Mouse (Mus musculus) megakaryocyte, embryonic 14.5 days (primary cell): ENCODE results near the gene Ola1. TPM values are rescaled to one million over a fixed set of nuclear protein-coding genes. Genes with fewer than 3 reads are reported as not detected.

Experiments used
- H3K27me3 ChIP-seq: replicated peaks from 2 replicates; pipeline ENCODE3; 2012; ENCODE audit warnings: inconsistent platforms
- H3K36me3 ChIP-seq: replicated peaks from 2 replicates; pipeline ENCODE3; 2012; ENCODE audit warnings: low read length, inconsistent platforms, mixed read lengths
- H3K4me1 ChIP-seq: 2 replicates; pipeline ENCODE4 v1.6.1; 2012; ENCODE audit warnings: inconsistent platforms
- H3K4me3 ChIP-seq: replicated peaks from 2 replicates; pipeline ENCODE3; 2012; ENCODE audit warnings: moderate library complexity, mild to moderate bottlenecking, inconsistent platforms
- H3K9me3 ChIP-seq: 2 replicates; pipeline ENCODE4 v1.6.1; 2012; ENCODE audit warnings: inconsistent platforms
- FLI1 ChIP-seq: IDR thresholded peaks from 2 replicates; pipeline ENCODE4 v1.6.1; 2012; ENCODE audit warnings: low read length, inconsistent platforms, mixed read lengths
- GATA1 ChIP-seq: IDR thresholded peaks from 3 replicates; pipeline ENCODE4 v1.6.1; 2012; ENCODE audit warnings: mixed read lengths, low read length, inconsistent platforms, borderline replicate concordance
- polyA plus RNA-seq: library from polyadenylated mRNA; stranded (reverse); fragments of >175 nt; gene quantifications from 2 replicates; pipeline ENCODE4 v1.2.3, GENCODE M21; 2012; ENCODE audit warnings: low replicate concordance; ENCODE audit not compliant: insufficient read depth

Gene Ola1
- polyA plus RNA-seq, 1 experiment, result 26.7 TPM

- 0 out of 2 replicates have a peak, but pooled peaks cover 4% of the 10 kb centered on the region for H3K4me1 ChIP-seq
- TF ChIP-seq FLI1 (no peak), GATA1 (no peak)
- H3K27me3 ChIP-seq, result no peaks in the 10 kb centered on the region
- no peaks in the 10 kb centered on the region for H3K9me3 ChIP-seq
- H3K36me3 ChIP-seq, result peaks cover 48% of the 10 kb centered on the region
- no peak overlapping the region for H3K4me3 ChIP-seq
Observed at GRCm38 (mm10) chr2:73095300-73095699, 123.4 kb downstream of the Ola1 start.

GRCm38 (mm10) chr2:73093032-73093431 lies 125.7 kb downstream of the Ola1 start:
- H3K36me3 ChIP-seq, result peaks cover 36% of the 10 kb centered on the region
- no peak for TF ChIP-seq GATA1
- TF ChIP-seq FLI1, result no peak
- no peak overlapping the region for H3K4me3 ChIP-seq

GRCm38 (mm10) chr2:73091302-73091701 lies 127.4 kb downstream of the Ola1 start:
- Histone ChIP-seq H3K4me3 (no peak overlapping the region), H3K4me1 (peaks cover 8% of the 10 kb centered on the region; the same call in 1 of the 2 replicates), H3K9me3 (no peaks in the 10 kb centered on the region), H3K27me3 (no peaks in the 10 kb centered on the region), H3K36me3 (peaks cover 27% of the 10 kb centered on the region)
- TF ChIP-seq FLI1 (no peak), GATA1 (no peak)

More at GRCm38 (mm10) chr2:73093032-73093431, 125.7 kb downstream of the Ola1 start:
- Histone ChIP-seq H3K9me3 (no peaks in the 10 kb centered on the region), H3K4me1 (0 out of 2 replicates have a peak, but pooled peaks cover 4% of the 10 kb centered on the region), H3K27me3 (no peaks in the 10 kb centered on the region)

GRCm38 (mm10) chr2:73087641-73088040 lies 131.1 kb downstream of the Ola1 start:
- Histone ChIP-seq H3K36me3 (peaks cover 13% of the 10 kb centered on the region), H3K4me1 (peaks cover 19% of the 10 kb centered on the region), H3K9me3 (peaks cover 4% of the 10 kb centered on the region), H3K4me3 (no peak overlapping the region), H3K27me3 (no peaks in the 10 kb centered on the region)
- TF ChIP-seq FLI1, result no peak
- TF ChIP-seq GATA1, result no peak

- Histone ChIP-seq H3K9me3 (peaks cover 9% of the 10 kb centered on the region), H3K4me1 (peaks cover 15% of the 10 kb centered on the region), H3K36me3 (no peaks in the 10 kb centered on the region), H3K27me3 (no peaks in the 10 kb centered on the region), H3K4me3 (no peak overlapping the region)
- TF ChIP-seq GATA1 (no peak), FLI1 (no peak)
Observed at GRCm38 (mm10) chr2:73085669-73086304, 132.9 kb downstream of the Ola1 start.

- Histone ChIP-seq H3K4me3 (no peak overlapping the region), H3K36me3 (no peaks in the 10 kb centered on the region), H3K4me1 (peaks cover 11% of the 10 kb centered on the region), H3K27me3 (peaks cover 7% of the 10 kb centered on the region), H3K9me3 (peaks cover 9% of the 10 kb centered on the region)
- TF ChIP-seq FLI1 (no peak), GATA1 (no peak)
Observed at GRCm38 (mm10) chr2:73082476-73082875, 136.2 kb downstream of the Ola1 start.

- no peaks in the 10 kb centered on the region for H3K36me3 ChIP-seq
- H3K4me3 ChIP-seq, result no peak overlapping the region
- peaks cover 10% of the 10 kb centered on the region for H3K27me3 ChIP-seq
- peaks cover 13% of the 10 kb centered on the region for H3K9me3 ChIP-seq
- H3K4me1 ChIP-seq, result peaks cover 11% of the 10 kb centered on the region
- no peak for TF ChIP-seq GATA1
- TF ChIP-seq FLI1, result no peak
Observed at GRCm38 (mm10) chr2:73081861-73082260, 136.9 kb downstream of the Ola1 start.

GRCm38 (mm10) chr2:73080084-73080483 lies 138.6 kb downstream of the Ola1 start:
- TF ChIP-seq FLI1 (no peak), GATA1 (no peak)
- H3K36me3 ChIP-seq, result peaks cover 2% of the 10 kb centered on the region
- H3K27me3 ChIP-seq, result peaks cover 10% of the 10 kb centered on the region
- H3K4me1 ChIP-seq, result peaks cover 3% of the 10 kb centered on the region; the same call in 1 of the 2 replicates
- H3K9me3 ChIP-seq, result peaks cover 20% of the 10 kb centered on the region
- no peak overlapping the region for H3K4me3 ChIP-seq

GRCm38 (mm10) chr2:73079311-73079710 lies 139.4 kb downstream of the Ola1 start:
- TF ChIP-seq GATA1 (no peak), FLI1 (no peak)
- H3K4me3 ChIP-seq, result no peak overlapping the region
- peaks cover 2% of the 10 kb centered on the region for H3K36me3 ChIP-seq
- H3K27me3 ChIP-seq, result peaks cover 10% of the 10 kb centered on the region
- H3K4me1 ChIP-seq, result peaks cover 2% of the 10 kb centered on the region; the same call in 1 of the 2 replicates
- peaks cover 17% of the 10 kb centered on the region for H3K9me3 ChIP-seq

GRCm38 (mm10) chr2:73073811-73074472 lies 144.8 kb downstream of the Ola1 start:
- Histone ChIP-seq H3K27me3 (peaks cover 15% of the 10 kb centered on the region), H3K36me3 (peaks cover 2% of the 10 kb centered on the region), H3K9me3 (peaks cover 10% of the 10 kb centered on the region), H3K4me3 (no peak overlapping the region), H3K4me1 (peaks cover 11% of the 10 kb centered on the region)
- TF ChIP-seq FLI1 (no peak), GATA1 (no peak)
